Mouse (Mus musculus) kidney, postnatal 4 days (tissue): ENCODE measurements around the gene B4galt5.

Experiments used
- DNase-seq, 2 experiments: peaks; one replicate each; pipeline ENCODE4 v3.0.0; 2021; ENCODE audit warnings: mixed read lengths in 2 of 2

The B4galt5 gene

DNA sequence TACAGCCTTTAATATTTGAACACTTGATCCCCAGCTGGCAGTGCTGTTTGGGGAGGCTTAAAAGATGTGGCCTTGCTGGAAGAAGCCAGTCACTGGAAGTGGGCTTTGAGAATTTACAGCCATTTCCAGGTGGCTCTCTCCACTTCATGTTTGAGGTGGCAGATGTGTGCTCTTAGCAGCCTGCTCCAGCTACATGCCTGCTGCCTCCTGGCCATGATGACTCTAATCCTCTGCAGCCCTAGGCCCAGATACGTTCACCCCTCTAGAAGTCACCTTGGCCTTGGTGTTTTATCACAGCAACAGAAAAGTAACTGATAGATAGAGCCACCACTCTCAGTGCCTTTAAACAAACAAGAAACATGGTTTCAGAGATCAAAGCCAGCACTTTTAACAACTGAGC is 46.3 kb downstream of the B4galt5 start:
- no peak for DNase-seq

- DNase-seq, result no peak
Measured at GRCm38 (mm10) chr2:167302031-167302430, 47.0 kb downstream of the B4galt5 start.

- no peak for DNase-seq
Measured at GRCm38 (mm10) chr2:167301601-167302000, 47.4 kb downstream of the B4galt5 start.

DNA sequence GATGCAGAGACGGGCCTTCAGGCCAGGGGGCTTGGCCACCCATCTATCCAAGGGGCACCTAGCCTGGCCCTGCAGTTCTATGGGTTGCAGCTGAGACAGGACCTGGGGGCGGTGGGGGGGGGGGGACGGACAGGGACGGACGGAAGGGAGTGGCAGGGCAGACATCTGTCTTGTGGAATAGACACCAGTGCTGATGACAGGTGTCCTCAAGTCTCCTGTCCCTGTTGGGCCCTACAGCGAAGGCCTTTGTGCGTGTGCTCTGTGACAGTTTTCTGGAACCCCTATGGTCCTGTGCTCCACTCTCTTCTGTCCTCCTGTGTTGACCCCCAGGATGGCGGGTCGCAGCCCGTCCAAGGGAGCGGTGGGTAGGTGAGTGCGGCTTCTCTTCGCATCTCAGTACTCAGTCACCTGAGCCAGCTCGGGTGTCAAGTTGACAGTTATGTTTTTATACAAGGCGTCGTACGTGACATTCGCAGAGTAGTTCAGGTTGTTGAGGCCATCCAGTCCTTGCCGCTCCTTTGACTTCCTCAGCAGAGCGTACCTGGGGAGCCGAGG is 48.0 kb downstream of the B4galt5 start:
- no peak for DNase-seq

DNA sequence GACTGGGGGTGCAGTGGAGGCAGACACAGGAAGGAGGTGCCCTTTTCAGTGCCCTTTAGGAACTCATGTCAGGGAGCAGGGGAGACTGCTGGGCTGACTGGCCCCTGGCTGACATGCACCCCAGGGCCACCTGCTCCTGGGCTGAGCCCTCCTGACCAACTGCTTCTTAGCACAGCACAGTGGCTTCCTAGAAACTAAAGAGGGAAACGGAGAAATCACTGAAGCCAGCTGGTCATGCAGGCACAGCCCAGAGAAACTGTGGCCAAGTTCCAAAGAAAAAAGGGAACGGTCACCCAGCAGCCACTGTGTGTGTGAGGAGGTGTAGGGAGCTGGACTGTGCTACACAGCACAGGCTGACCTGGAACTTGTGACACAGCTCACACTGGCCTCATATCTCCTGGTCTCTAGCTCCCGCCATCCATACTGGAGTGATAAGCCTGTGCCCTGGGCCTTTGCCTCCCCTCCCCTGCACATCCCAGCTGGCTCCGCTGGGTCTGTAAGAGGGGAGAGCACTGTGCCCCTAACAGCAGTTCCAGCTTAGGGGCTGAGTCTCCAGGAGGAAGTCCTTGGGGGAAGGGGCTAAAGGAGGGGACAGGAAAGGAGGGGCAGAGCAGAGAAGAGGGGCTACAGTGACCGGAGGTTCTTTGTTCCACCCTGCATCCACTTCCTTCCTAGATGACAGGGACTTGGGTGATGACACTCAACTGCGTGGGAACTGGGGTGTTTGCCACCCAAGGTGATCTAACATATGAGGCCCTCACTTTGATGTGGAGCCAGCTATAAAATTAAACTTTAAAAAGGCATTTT is 48.9 kb downstream of the B4galt5 start:
- DNase-seq, result no peak

DNA sequence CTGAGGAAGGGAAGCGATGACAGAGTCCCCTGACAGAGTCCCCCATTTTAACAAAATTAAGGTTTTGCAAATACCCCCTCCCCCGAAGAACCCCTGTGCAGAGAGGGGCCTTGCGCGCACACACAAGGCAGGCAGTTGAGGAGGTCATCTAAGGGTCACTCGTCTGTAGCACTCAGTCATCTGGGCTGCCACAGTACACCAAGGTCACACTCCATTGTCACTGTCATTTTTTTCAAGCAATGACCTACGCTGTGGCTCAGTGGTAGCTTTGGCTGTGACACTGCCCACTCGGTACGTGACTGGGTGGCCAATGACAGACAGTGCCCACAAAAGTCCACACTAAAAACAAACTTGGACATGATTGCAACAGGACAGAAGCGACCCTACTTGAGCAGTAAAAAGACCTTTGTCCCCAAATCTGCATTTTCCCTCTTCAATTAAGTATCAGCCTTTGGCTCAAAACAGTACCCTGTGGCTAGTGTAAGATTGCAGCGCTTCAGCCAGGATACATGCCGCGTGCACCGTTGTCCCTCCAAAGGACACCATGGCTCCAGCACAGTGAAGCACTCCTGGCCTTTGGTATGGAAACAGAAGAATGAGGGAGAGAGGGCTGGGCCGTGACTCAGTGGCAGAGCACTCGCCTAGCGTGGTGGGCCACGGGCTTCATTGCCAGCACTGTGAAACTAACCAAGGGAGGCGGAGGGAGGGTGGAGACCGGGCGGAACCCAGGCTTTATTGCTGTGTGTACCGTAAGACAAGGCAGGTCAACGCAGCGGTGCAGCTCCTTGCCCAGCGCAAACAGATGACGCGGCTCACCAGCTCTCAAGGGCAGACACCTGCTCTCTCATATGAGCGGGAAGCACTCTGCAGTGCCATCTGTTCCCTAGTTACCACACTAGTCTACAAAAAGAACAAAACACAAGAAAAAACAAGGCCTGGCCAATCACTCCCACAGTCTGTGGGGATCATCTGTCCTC is 50.0 kb downstream of the B4galt5 start:
- DNase-seq, result peak; percentile 34 to 50

GRCm38 (mm10) chr2:167297985-167298384 is 51.0 kb downstream of the B4galt5 start:
- no peak for DNase-seq

- DNase-seq, result no peak
Measured at GRCm38 (mm10) chr2:167294926-167295325, 54.1 kb downstream of the B4galt5 start.

GRCm38 (mm10) chr2:167294216-167294615 is 54.8 kb downstream of the B4galt5 start:
- DNase-seq, result no peak

DNA sequence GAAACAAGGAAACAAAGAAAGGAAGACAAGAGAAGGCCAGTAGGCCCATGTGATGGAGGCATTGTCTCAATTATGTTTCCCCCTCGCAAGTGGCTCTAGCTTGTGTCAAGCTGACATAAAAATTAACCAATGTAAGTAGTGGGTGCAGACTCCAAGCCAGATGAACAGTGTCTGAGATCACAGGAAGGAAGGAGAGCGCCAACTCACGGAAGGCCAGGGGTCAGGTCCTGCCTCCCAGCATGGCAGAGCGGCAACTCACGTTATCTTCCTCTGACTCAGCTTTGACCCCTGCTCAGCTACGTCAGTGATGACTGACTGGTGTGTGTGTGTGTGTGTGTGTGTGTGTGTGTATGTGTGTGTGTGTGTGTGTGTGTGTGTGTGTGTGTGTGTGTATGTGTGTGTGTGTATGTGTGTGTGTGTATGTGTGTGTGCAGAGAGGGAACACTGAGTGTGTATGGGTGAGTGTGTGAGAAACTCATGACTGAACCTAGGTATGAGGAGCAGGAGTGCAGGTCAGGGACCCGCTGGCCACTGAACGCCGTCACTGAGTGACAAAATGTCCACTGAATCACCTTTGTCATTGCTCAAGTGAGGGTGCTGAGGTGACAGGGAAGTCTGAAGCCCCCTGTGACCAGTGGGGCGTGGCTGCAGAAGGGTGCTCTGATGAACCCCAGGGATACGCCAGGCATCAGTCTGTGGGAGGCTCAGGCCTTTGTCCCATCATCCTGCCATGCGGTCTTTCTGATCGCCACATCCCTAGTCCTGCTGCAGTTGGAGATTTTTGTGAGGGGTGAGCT is 55.5 kb downstream of the B4galt5 start:
- DNase-seq, result peak; percentile 40 to 61

- no peak for DNase-seq
Measured at GRCm38 (mm10) chr2:167292854-167293253, 56.1 kb downstream of the B4galt5 start.

GRCm38 (mm10) chr2:167292151-167292591 is 56.8 kb downstream of the B4galt5 start:
- peak; percentile 33 to 59 for DNase-seq

- DNase-seq, result no peak
Measured at GRCm38 (mm10) chr2:167291656-167292055, 57.3 kb downstream of the B4galt5 start.

DNA sequence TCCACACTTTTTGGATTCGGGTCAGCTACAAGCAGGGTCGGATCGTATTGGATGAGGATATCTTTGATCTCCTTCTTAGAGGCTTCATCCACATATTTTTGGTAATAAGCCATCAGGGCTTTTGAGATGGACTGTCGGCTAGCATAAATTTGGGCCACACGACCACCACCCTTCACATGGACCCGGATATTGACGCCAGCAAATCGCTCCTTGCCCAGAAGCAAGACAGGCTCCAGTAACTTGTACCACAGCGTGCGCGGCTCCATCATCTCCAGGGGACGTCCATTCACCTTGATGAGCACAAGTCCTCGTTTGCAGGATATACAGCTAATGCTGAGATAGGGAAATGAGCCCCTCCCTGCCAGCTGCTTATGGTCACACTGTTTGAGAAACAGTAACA is 67.5 kb downstream of the B4galt5 start:
- peak; percentile 1 for DNase-seq

GRCm38 (mm10) chr2:167280986-167281310 is 68.0 kb downstream of the B4galt5 start:
- no peak for DNase-seq

GRCm38 (mm10) chr2:167280090-167280985 is 68.6 kb downstream of the B4galt5 start:
- peak; percentile 84 to 88 for DNase-seq

DNA sequence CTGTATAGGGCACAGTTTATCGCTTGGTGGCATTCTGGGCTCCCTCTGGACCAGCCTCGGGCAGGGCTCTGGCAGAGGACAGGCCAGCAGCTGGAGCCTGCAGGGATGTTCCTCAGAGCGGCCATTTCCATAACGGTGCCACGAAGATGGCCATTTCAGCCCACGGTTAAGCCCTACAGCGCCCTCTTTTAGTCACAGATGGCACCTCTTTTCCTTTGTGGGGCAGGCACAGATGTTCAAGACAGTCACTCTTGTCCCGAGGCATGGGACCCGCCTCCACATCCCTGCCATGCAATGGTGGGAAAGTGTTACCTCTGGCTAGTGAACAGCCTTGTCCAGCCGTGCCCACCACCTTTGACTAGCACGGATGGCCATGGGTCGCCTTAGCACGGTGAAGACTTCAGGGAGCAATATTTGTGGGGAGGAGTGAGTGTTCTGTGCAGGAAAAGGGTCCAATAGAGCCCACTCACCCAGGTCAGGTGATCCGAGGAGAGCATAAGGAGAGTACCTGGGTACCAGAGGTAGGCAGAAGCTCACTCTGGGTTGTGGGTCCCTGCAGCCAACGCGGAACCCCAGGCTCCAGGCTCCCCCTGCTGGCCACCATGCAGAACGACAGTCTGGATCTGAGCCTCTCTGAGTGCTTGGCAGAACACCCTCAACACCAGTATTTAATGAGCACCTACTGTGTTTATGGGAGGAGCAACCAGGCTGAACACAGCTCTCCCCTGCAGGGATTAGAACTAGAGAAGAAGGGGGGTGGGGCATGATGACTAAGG is 70.0 kb downstream of the B4galt5 start:
- peak; percentile 80 to 82 for DNase-seq

- peak; percentile 1 to 7 for DNase-seq
Measured at GRCm38 (mm10) chr2:167278011-167278410, 71.0 kb downstream of the B4galt5 start.

- DNase-seq, result peak; percentile 1
Measured at GRCm38 (mm10) chr2:167277026-167277425, 72.0 kb downstream of the B4galt5 start.

DNA sequence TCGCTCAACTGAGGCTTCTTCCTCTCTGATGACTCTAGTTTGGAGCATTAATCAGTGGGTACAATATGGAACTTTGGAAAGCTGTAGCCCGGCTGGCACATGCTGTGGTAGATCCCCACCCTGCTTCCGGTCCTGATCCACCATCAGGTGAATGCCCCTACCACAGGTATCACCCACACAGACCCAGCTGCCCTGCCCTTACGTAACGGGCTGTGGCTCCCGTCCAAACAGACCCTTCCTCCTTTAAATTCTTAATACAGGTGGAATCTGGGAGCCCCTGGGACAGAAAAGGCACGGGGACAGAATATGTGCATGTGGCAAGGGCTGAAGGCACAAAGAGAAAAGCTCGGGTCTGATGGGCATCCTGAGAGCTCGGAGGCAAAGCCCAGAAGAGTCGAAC is 73.1 kb downstream of the B4galt5 start:
- DNase-seq, result peak; percentile 0
